Mouse (Mus musculus): ENCODE results near the gene Chrnb2. TPM values are rescaled to one million over a fixed set of nuclear protein-coding genes. Genes with fewer than 3 reads are reported as not detected.

Chrnb2 gene
- total RNA-seq, 2 experiments from 2014 or later: 0.51 to 0.91 TPM

GRCm38 (mm10) chr3:89715207-89715966 is 49.0 kb downstream of the Chrnb2 start:
- ATAC-seq (ENCODE audit: poor library complexity, severe bottlenecking): peak; percentile 38; the same call in 1 of the 2 replicates

DNA sequence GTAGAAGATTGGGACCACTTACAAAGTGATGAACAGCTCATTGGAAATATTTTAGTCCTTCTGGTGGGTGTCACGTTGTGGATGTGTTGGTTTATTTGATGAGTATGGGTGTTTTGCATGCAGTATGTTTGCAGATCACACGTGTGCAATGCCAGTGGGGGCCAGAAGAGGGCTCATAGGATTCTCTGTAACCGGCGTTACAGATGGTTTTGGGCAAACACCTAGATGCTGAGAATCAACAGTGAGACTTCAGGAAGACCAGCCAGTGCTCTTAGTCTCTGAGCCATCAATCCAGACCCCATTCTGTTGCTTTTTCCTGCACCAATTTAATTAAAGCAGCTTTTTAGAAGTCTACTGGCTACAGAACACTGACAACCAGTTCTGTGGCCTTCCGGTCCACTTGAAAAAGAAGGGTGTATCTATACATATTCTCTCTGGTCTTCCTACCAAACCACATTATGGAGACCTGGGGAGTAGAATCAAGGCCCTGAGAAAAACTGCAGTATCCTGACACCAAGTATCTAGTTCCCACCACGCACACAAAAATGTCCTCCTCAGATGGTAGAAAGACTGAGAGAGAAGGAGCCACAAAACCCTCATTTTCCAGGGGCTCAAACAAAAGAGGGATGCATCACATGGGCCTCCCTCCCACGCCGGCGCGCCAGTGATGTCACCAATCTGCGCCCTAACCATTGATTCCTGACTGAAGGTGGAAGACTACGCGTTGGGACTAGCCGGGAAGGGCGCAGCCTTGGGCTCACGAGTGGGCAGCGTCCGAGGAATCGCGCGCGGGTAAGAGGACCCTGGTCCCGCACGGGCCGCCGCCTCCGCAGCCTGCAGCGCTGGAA is 49.8 kb downstream of the Chrnb2 start, which contains the start of gene Adar:
Gene Adar (plus strand): TSS at position 664 of the 848 bp plus-strand sequence.
- ATAC-seq (ENCODE audit: poor library complexity, severe bottlenecking): peak; percentile 83

DNA sequence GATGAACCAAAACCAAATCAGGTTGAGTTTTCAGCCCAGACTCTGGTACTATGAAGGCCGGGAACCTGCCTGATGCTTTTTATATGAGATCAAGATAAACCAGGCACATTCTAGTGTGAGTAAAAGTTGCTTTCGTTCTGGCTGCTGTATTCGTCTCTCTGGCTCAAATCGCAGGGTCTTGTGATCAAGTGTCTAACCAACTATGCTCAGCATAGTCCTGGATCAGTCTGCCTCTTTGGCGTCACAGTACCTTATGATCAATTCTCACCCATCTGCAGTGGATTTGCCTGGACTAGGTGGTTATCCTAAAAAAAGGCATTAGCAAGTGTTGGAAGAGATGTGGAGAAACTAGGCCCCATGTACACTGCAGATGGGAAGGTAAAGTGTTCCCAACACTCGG is 60.4 kb downstream of the Chrnb2 start:
- no peak for ATAC-seq (ENCODE audit: poor library complexity, severe bottlenecking)

DNA sequence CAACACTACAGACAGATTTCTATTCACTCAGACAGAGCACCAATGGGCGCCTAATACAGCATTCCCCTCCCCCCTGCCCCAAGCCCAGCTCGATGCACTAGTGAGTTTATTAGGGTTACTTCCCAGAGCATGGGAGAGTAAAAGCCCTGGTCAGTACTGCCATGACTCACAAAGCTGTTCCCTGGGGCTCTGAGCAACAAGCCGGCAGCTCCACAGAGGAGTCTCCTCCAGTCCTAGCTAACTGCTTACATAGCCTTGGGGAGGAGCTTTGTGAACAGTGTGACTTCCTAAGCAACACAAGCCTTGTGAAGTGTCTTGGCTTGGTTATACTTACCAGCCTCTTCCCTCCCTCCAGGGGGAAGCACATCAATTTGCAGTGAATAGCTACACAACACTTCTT is 60.8 kb downstream of the Chrnb2 start:
- no peak for ATAC-seq (ENCODE audit: poor library complexity, severe bottlenecking)

GRCm38 (mm10) chr3:89700461-89700860 is 64.0 kb downstream of the Chrnb2 start:
- no peak for ATAC-seq (ENCODE audit: poor library complexity, severe bottlenecking)

DNA sequence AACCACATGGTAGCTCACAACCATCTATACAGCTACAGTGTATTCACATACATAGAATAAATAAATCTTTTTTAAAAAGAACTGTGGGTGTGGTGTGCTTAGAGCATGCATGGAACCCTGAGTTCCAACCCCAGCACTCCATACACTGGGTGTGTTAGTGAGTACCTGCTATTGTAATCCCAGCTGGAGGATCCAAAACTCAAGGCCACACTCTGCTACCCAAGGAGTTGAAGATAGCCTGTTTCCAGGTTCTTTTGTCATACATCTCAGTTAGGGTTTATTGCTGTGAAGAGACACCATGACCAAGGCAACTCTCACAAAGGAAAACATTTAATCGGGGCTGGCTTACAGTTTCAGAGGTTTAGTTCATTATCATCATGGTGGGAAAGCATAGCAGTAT is 65.5 kb downstream of the Chrnb2 start:
- no peak for ATAC-seq (ENCODE audit: poor library complexity, severe bottlenecking)

Other genes with a start within 250 kb of the Chrnb2 start
- gene Kcnn3, start 244.5 kb downstream of the Chrnb2 start, total RNA-seq (2015): not detected in 2 replicates
- gene Kcnn3, start 244.5 kb downstream of the Chrnb2 start, total RNA-seq (2017): not detected in 2 replicates
- 34.9 and 36.0 TPM in 2 replicates for gene Adar, start 49.6 kb downstream of the Chrnb2 start, total RNA-seq (2015)
- gene Adar, start 49.6 kb downstream of the Chrnb2 start, total RNA-seq (2017): 38.5 and 42.2 TPM in 2 replicates
- 113 and 119 TPM in 2 replicates for gene Ube2q1, start 9.0 kb upstream of the Chrnb2 start, total RNA-seq (2015)
- gene Ube2q1, start 9.0 kb upstream of the Chrnb2 start, total RNA-seq (2017): 133 and 138 TPM in 2 replicates
- gene She, start 66.7 kb upstream of the Chrnb2 start, total RNA-seq (2015): not detected in 2 replicates
- gene She, start 66.7 kb upstream of the Chrnb2 start, total RNA-seq (2017): not detected in 2 replicates
- gene Il6ra, start 148.6 kb upstream of the Chrnb2 start, total RNA-seq (2015): 147 and 166 TPM in 2 replicates
- gene Il6ra, start 148.6 kb upstream of the Chrnb2 start, total RNA-seq (2017): 63.8 and 71.2 TPM in 2 replicates
- gene Atp8b2, start 198.9 kb upstream of the Chrnb2 start, total RNA-seq (2015): 11.6 and 17.5 TPM in 2 replicates
- gene Atp8b2, start 198.9 kb upstream of the Chrnb2 start, total RNA-seq (2017): 37.2 and 37.3 TPM in 2 replicates
- gene Hax1, start 234.1 kb upstream of the Chrnb2 start, total RNA-seq (2015): 97.5 and 114 TPM in 2 replicates
- 48.8 and 50.8 TPM in 2 replicates for gene Hax1, start 234.1 kb upstream of the Chrnb2 start, total RNA-seq (2017)

All from megakaryocyte, adult 5-6 weeks (primary cell).